Mouse (Mus musculus) liver, embryonic 14.5 days (tissue): Measurements from ENCODE around the gene Acot6.

Source experiments
- CTCF ChIP-seq: IDR thresholded peaks from 2 replicates; pipeline ENCODE4 v1.5.1; 2016; ENCODE audit warnings: antibody characterized with exemption, low read depth, control low read depth
- EP300 ChIP-seq: IDR thresholded peaks from 2 replicates; pipeline ENCODE4 v1.6.1; 2016; ENCODE audit warnings: antibody characterized with exemption, low read depth

DNA sequence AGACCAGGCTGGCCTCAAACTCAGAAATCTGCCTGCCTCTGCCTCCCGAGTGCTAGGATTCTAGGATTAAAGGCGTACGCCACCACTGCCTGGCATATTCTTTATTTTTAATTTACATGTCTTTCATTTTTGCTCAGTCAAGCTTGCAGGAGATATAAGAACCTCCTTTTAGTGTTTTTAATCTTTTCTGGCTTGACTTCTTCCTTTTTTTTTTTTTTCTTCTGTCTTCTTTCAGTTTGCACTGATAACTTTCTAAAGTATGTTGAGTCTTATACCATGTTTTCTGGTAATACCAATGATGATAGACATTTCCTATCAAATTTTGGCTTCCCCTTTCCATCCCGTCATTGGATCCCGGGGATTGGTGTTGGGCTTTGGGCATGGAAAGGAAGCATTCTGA is 19.1 kb downstream of the Acot6 start:
- TF ChIP-seq CTCF (no peak), EP300 (no peak)
